Mouse (Mus musculus) heart, postnatal 36 days (tissue): ENCODE results near the gene Tada1. TPM values are rescaled to one million over a fixed set of nuclear protein-coding genes. Genes with fewer than 3 reads are reported as not detected.

ENCODE experiments used
- DNase-seq, 2 experiments: peaks; one replicate each; pipeline ENCODE4 v3.0.0; 2021 to 2022
- intact Hi-C: fragments of 180-260 bp; cut with DNase I; formaldehyde crosslinking; loops from one replicate; pipeline ENCODE4 v1.15.1; 2025
- total RNA-seq, 2 experiments: library from RNA; stranded (reverse); gene quantifications; 2 replicates each; pipeline ENCODE4 v1.2.3; 2021

The Tada1 gene
- 1 to 10 TPM; 7.6 to 9.3 TPM for total RNA-seq

- intact Hi-C loops = loop anchor here (5.0 kb wide), 1 partner anchor 377 kb away; the partner anchor contains the start of gene Pou2f1
- DNase-seq = peak; percentile 95 to 96
Measured at GRCm38 (mm10) chr1:166379013-166379629, at the start of gene Tada1. TSS of gene Tada1 (plus strand) at chr1:166379097.

GRCm38 (mm10) chr1:166330752-166331151, 48.1 kb upstream of the Tada1 start:
- DNase-seq = no peak
- intact Hi-C loops = no loop called here

- DNase-seq = peak; percentile 10 to 11
- intact Hi-C loops = no loop called here
Measured at GRCm38 (mm10) chr1:166339110-166339509, 39.8 kb upstream of the Tada1 start.

- DNase-seq = no peak
- intact Hi-C loops = no loop called here
Measured at GRCm38 (mm10) chr1:166342060-166342459, 36.8 kb upstream of the Tada1 start.

- DNase-seq = no peak
- intact Hi-C loops = no loop called here
Measured at GRCm38 (mm10) chr1:166342539-166342938, 36.4 kb upstream of the Tada1 start.

- intact Hi-C loops = no loop called here
- DNase-seq = no peak
Measured at GRCm38 (mm10) chr1:166343586-166343985, 35.3 kb upstream of the Tada1 start.

GRCm38 (mm10) chr1:166344300-166345077, 34.4 kb upstream of the Tada1 start:
- no peak for DNase-seq
- intact Hi-C loops = no loop called here

- no peak for DNase-seq
- intact Hi-C loops = no loop called here
Measured at GRCm38 (mm10) chr1:166345602-166346001, 33.3 kb upstream of the Tada1 start.

GRCm38 (mm10) chr1:166346906-166347305, 32.0 kb upstream of the Tada1 start:
- intact Hi-C loops = no loop called here
- DNase-seq = no peak

- no peak for DNase-seq
- intact Hi-C loops = no loop called here
Measured at GRCm38 (mm10) chr1:166349341-166349740, 29.6 kb upstream of the Tada1 start.

GRCm38 (mm10) chr1:166349751-166350150, 29.1 kb upstream of the Tada1 start:
- intact Hi-C loops = loop anchor here (2.0 kb wide), 1 partner anchor 189 kb away; no protein-coding TSS in a partner anchor
- no peak for DNase-seq

GRCm38 (mm10) chr1:166360157-166360855, 18.6 kb upstream of the Tada1 start:
- DNase-seq = peak; percentile 85 to 91
- intact Hi-C loops = loop anchor here (5.0 kb wide), 1 partner anchor 583 kb away; no protein-coding TSS in a partner anchor

GRCm38 (mm10) chr1:166360896-166361295, 18.0 kb upstream of the Tada1 start:
- no peak for DNase-seq
- intact Hi-C loops = loop anchor here (5.0 kb wide), 1 partner anchor 584 kb away; no protein-coding TSS in a partner anchor

- DNase-seq = no peak
Measured at GRCm38 (mm10) chr1:166361842-166362241, 17.1 kb upstream of the Tada1 start.

GRCm38 (mm10) chr1:166362659-166363058, 16.2 kb upstream of the Tada1 start:
- intact Hi-C loops = loop anchor here (1.0 to 5.0 kb wide), 2 partner anchors 202 to 585 kb away; no protein-coding TSS in a partner anchor
- DNase-seq = no peak

More at GRCm38 (mm10) chr1:166361842-166362241, 17.1 kb upstream of the Tada1 start:
- intact Hi-C loops = loop anchor here (5.0 kb wide), 1 partner anchor 585 kb away; no protein-coding TSS in a partner anchor

GRCm38 (mm10) chr1:166363122-166363521, 15.8 kb upstream of the Tada1 start:
- no peak for DNase-seq
- intact Hi-C loops = loop anchor here (1.0 to 5.0 kb wide), 2 partner anchors 203 to 586 kb away; no protein-coding TSS in a partner anchor

GRCm38 (mm10) chr1:166377171-166377570, 1.7 kb upstream of the Tada1 start:
- no peak for DNase-seq
- intact Hi-C loops = loop anchor here (5.0 kb wide), 1 partner anchor 375 kb away; the partner anchor contains the start of gene Pou2f1

GRCm38 (mm10) chr1:166378431-166379012, 375 bp upstream of the Tada1 start:
- intact Hi-C loops = loop anchor here (5.0 kb wide), 1 partner anchor 376 kb away; the partner anchor contains the start of gene Pou2f1
- no peak for DNase-seq

- DNase-seq = peak; percentile 65 to 74
- intact Hi-C loops = loop anchor here (2.0 to 5.0 kb wide), 2 partner anchors 29 to 377 kb away; partner anchors contain the start of genes Pogk and Pou2f1
Measured at GRCm38 (mm10) chr1:166379630-166380231, 834 bp downstream of the Tada1 start.

GRCm38 (mm10) chr1:166381336-166381735, 2.4 kb downstream of the Tada1 start:
- no peak for DNase-seq
- intact Hi-C loops = loop anchor here (2.0 kb wide), 1 partner anchor 27 kb away; the partner anchor contains the start of gene Pogk
